Mouse (Mus musculus) limb, embryonic 10.5 days (tissue): ENCODE measurements around the gene Zfp111. TPM values are rescaled to one million over a fixed set of nuclear protein-coding genes. Genes with fewer than 3 reads are reported as not detected.

Source experiments
- DNase-seq: peaks from one replicate; pipeline ENCODE4 v3.0.0-alpha.2; 2017; ENCODE audit warnings: low spot score
- H3K27ac ChIP-seq: fragments of 300-500 bp; sonication (generic); 2 replicates; pipeline ENCODE4 v1.5.1; 2016; ENCODE audit warnings: mild to moderate bottlenecking
- H3K27me3 ChIP-seq: fragments of 300-500 bp; sonication (generic); 2 replicates; pipeline ENCODE4 v1.6.1; 2016; ENCODE audit warnings: low read depth, mild to moderate bottlenecking; ENCODE audit not compliant: poor library complexity, severe bottlenecking
- H3K36me3 ChIP-seq: fragments of 300-500 bp; sonication (generic); 2 replicates; pipeline ENCODE4 v1.6.1; 2016; ENCODE audit warnings: mild to moderate bottlenecking, moderate library complexity
- H3K4me1 ChIP-seq: fragments of 300-500 bp; sonication (generic); 2 replicates; pipeline ENCODE4 v1.6.1; 2016
- H3K4me3 ChIP-seq: fragments of 300-500 bp; sonication (generic); 2 replicates; pipeline ENCODE4 v1.5.1; 2016; ENCODE audit warnings: mild to moderate bottlenecking, moderate library complexity
- H3K9me3 ChIP-seq: fragments of 300-500 bp; sonication (generic); replicated peaks from 2 replicates; pipeline ENCODE4 v1.6.1; 2016; ENCODE audit warnings: mild to moderate bottlenecking
- WGBS: fragments of 180-500 bp; shearing (Covaris S2); methylation state at CpG from one replicate; pipeline ENCODE4 v1.1.7; 2016; 5-methylcytosine and 5-hydroxymethylcytosine counted together
- polyA plus RNA-seq: library from polyadenylated mRNA; unstranded; fragments of >200 nt; fragmentation: Nextera tagmentation; extraction: Ambion mirVana; gene quantifications from 2 replicates; pipeline ENCODE4 v1.2.1, GENCODE M21; 2016

Zfp111 gene
- polyA plus RNA-seq, 1 experiment from 2014 or later: 11.5 TPM

DNA sequence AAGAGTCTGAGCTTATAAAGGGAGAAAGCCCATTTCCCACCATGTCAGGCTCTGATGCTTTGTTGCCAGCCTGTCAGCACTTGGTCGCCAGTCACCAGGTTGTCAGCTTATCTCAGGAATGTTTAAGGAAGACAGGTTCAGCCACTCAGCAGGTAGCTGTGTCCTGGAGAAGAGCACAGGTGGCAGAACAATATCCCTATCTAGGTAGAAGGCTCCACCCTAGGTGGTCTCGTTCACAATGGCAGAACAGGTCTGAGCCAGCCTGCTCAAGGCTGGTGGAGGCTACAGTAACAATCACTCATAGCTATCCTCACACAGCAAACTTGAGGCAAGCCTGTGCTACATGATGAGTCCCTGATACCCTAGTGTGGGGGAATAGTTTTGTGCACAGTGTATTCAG, 19.9 kb downstream of the Zfp111 start:
- Histone ChIP-seq H3K4me3 (no peak overlapping the region), H3K9me3 (no peaks in the 10 kb centered on the region; the same call in 1 of the 2 replicates), H3K36me3 (peaks cover 33% of the 10 kb centered on the region), H3K4me1 (no peaks in the 10 kb centered on the region), H3K27ac (no peak overlapping the region), H3K27me3 (no peaks in the 10 kb centered on the region)
- WGBS: 85% methylated on average over 2 of the region's 2 CpGs
- no peak for DNase-seq

DNA sequence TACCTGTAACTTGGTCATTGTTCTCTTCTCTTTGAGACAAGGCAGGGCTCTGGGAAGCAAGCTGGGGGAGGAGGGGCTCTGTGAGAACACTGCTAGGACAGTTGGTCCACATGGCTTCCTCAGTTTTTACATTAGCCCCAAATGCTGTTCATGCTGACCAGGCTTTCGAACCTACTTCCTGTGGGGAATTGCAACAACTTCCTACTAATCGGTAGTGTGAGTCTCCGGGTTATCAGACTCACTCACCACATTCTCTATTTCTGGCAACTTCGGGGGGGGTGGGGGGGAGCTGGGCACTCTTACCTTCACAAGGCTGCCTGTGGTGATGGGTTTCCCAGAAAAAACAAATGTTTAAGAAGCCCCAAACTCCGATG, 21.7 kb downstream of the Zfp111 start:
- Histone ChIP-seq H3K27me3 (no peaks in the 10 kb centered on the region), H3K4me3 (no peak overlapping the region), H3K4me1 (no peaks in the 10 kb centered on the region), H3K36me3 (peaks cover 21% of the 10 kb centered on the region), H3K27ac (no peak overlapping the region), H3K9me3 (no peaks in the 10 kb centered on the region; the same call in 1 of the 2 replicates)
- no peak for DNase-seq
- WGBS: 77% methylated on average over 5 of the region's 5 CpGs

DNA sequence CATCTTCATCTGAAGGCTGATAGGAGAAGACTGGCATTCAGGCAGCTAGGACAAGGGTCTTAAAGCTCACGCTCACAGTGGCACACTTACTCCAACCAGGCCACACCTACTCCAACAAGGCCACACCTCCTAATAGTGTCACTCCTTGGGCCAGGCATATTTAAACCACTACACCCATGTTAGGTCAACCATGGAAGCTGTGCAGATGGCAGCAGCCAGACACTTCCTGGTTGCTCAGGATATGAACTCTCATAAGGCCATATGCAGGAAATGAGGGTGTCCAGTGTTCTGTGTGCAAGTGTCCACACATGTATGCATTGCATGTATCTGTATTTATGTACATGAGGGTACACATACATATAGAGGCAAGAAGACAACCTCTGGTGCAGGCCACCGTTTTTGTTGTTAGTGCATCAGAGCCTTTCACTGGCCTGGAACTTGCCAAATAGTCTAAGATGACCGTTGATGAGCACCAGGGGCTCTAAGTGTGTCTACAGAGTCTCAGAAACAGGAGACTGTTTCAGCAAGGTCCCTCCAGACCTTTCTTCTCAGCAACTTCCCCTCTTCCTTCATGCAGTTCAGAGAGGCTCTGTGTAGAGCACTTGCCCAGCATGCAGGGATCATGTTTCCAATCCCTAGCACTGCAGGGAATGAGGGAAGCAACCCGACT, 22.2 kb downstream of the Zfp111 start:
- Histone ChIP-seq H3K36me3 (peaks cover 15% of the 10 kb centered on the region), H3K4me1 (no peaks in the 10 kb centered on the region), H3K4me3 (no peak overlapping the region), H3K27ac (no peak overlapping the region), H3K27me3 (no peaks in the 10 kb centered on the region), H3K9me3 (no peaks in the 10 kb centered on the region; the same call in 1 of the 2 replicates)
- 71% methylated on average over 4 of the region's 4 CpGs for WGBS
- peak; percentile 23 for DNase-seq

- no peak for DNase-seq
- WGBS: 75% methylated on average over 1 of the region's 1 CpGs
- no peaks in the 10 kb centered on the region; the same call in 1 of the 2 replicates for H3K9me3 ChIP-seq
- H3K27ac ChIP-seq: no peak overlapping the region
- no peaks in the 10 kb centered on the region for H3K27me3 ChIP-seq
- H3K4me3 ChIP-seq: no peak overlapping the region
- no peaks in the 10 kb centered on the region for H3K4me1 ChIP-seq
- peaks cover 4% of the 10 kb centered on the region; the same call in 1 of the 2 replicates for H3K36me3 ChIP-seq
Measured at GRCm38 (mm10) chr7:24187611-24188010, 23.6 kb downstream of the Zfp111 start.

DNA sequence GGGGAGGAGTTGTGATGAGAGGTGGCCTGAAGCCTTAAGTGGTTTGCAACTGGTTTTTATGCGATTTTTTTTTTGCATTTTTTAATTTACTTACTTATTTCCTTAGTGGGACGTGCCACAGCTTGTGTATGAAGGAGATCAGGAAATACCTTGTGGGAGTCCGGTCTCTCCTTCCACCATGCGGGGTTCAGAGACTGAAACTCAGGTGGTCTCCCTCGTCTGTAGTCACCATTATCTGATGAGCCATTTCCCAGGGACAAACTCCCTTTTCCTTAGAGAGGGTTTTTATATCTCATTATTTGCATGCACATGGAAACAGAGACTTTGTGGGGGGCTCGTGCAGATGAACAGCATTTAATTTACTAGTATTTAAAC, 35.9 kb downstream of the Zfp111 start:
- Histone ChIP-seq H3K4me1 (no peaks in the 10 kb centered on the region), H3K27me3 (no peaks in the 10 kb centered on the region), H3K27ac (peak overlapping the region; percentile 85), H3K9me3 (no peaks in the 10 kb centered on the region), H3K36me3 (no peaks in the 10 kb centered on the region), H3K4me3 (peak overlapping the region; percentile 59)
- DNase-seq: no peak
- WGBS: 65% methylated on average over 6 of the region's 6 CpGs

GRCm38 (mm10) chr7:24174618-24175336, 36.5 kb downstream of the Zfp111 start, which contains the start of gene Zfp114:
Zfp114 (plus strand) TSS chr7:24175060.
- Histone ChIP-seq H3K27ac (peak within 1 kb of the TSS; percentile 85), H3K36me3 (no peaks in the 10 kb centered on the region), H3K4me3 (peak within 1 kb of the TSS; percentile 59), H3K27me3 (no peaks in the 10 kb centered on the region), H3K4me1 (no peaks in the 10 kb centered on the region), H3K9me3 (no peaks in the 10 kb centered on the region)
- peak; percentile 87 for DNase-seq
- WGBS: 14% methylated on average over 23 of the region's 23 CpGs

GRCm38 (mm10) chr7:24172191-24172590, 39.1 kb downstream of the Zfp111 start:
- H3K27ac ChIP-seq: no peak overlapping the region
- H3K9me3 ChIP-seq: no peaks in the 10 kb centered on the region
- no peaks in the 10 kb centered on the region for H3K36me3 ChIP-seq
- no peak for DNase-seq
- no peaks in the 10 kb centered on the region for H3K4me1 ChIP-seq
- 76% methylated on average over 4 of the region's 4 CpGs for WGBS
- no peaks in the 10 kb centered on the region for H3K27me3 ChIP-seq
- H3K4me3 ChIP-seq: no peak overlapping the region

- Histone ChIP-seq H3K36me3 (no peaks in the 10 kb centered on the region), H3K9me3 (no peaks in the 10 kb centered on the region), H3K27ac (no peak overlapping the region), H3K27me3 (no peaks in the 10 kb centered on the region), H3K4me3 (no peak overlapping the region), H3K4me1 (no peaks in the 10 kb centered on the region)
- 17% methylated on average over 1 of the region's 1 CpGs for WGBS
- no peak for DNase-seq
Measured at GRCm38 (mm10) chr7:24153272-24153671, 58.0 kb downstream of the Zfp111 start.

Other genes starting within 250 kb of the Zfp111 start
- gene Vmn1r181, start 236.8 kb downstream of the Zfp111 start, polyA plus RNA-seq: not detected in 2 replicates
- not detected in 2 replicates for gene V1rd19, start 209.8 kb downstream of the Zfp111 start, polyA plus RNA-seq
- not detected in 2 replicates for gene Vmn1r183, start 158.2 kb downstream of the Zfp111 start, polyA plus RNA-seq
- gene Zfp180, start 129.5 kb downstream of the Zfp111 start, polyA plus RNA-seq: 26.8 and 30.2 TPM in 2 replicates
- gene Zfp112, start 99.1 kb downstream of the Zfp111 start, polyA plus RNA-seq: 2.5 and 4.3 TPM in 2 replicates
- gene Zfp235, start 77.3 kb downstream of the Zfp111 start, polyA plus RNA-seq: 12.7 and 15.7 TPM in 2 replicates
- gene Zfp114, start 36.4 kb downstream of the Zfp111 start, polyA plus RNA-seq: 5.0 and 5.6 TPM in 2 replicates
- gene Zfp109, start 26.1 kb upstream of the Zfp111 start, polyA plus RNA-seq: 6.7 and 7.0 TPM in 2 replicates
- gene Zfp108, start 43.4 kb upstream of the Zfp111 start, polyA plus RNA-seq: 2.6 and 3.2 TPM in 2 replicates
- 8.7 and 10.8 TPM in 2 replicates for gene Zfp93, start 59.0 kb upstream of the Zfp111 start, polyA plus RNA-seq
- 41.4 and 54.7 TPM in 2 replicates for gene Zfp61, start 89.8 kb upstream of the Zfp111 start, polyA plus RNA-seq
- gene Zfp94, start 105.2 kb upstream of the Zfp111 start, polyA plus RNA-seq: 12.1 and 15.9 TPM in 2 replicates
- not detected in 2 replicates for gene Tescl, start 122.5 kb upstream of the Zfp111 start, polyA plus RNA-seq
- not detected in 2 replicates for gene Lypd5, start 137.8 kb upstream of the Zfp111 start, polyA plus RNA-seq
- 3.6 and 4.0 TPM in 2 replicates for gene Kcnn4, start 158.8 kb upstream of the Zfp111 start, polyA plus RNA-seq
- gene Smg9, start 188.2 kb upstream of the Zfp111 start, polyA plus RNA-seq: 28.3 and 29.0 TPM in 2 replicates
- not detected in 2 replicates for gene Irgc1, start 240.9 kb upstream of the Zfp111 start, polyA plus RNA-seq